Mouse (Mus musculus): ENCODE measurements around the gene Syf2.

- no peak for TF ChIP-seq EP300 (IDR thresholded peaks at IDR 0.05; ENCODE audit: low read length)
- no peak; the same call in 1 of the 2 replicates for TF ChIP-seq MXI1 (IDR thresholded peaks at IDR 0.05; ENCODE audit: low read depth, low read length)
- no peak for TF ChIP-seq POLR2A (IDR thresholded peaks at IDR 0.05; ENCODE audit: low read depth, low read length)
- no peak for TF ChIP-seq MAX (IDR thresholded peaks at IDR 0.05; ENCODE audit: low read length)
- TF ChIP-seq USF2 (conservative IDR thresholded peaks at IDR 0.05; ENCODE audit: low read depth, low read length) = no peak
- TF ChIP-seq RCOR1 (conservative IDR thresholded peaks at IDR 0.05; ENCODE audit: low read depth, low read length) = no peak
- no peak for TF ChIP-seq CTCF (conservative IDR thresholded peaks at IDR 0.05 in 1 of 2, IDR thresholded peaks at IDR 0.05 in 1 of 2; ENCODE audit: low read depth in 2 of 2, low read length in 2 of 2)
- no peak for TF ChIP-seq NRF1 (IDR thresholded peaks at IDR 0.05; ENCODE audit: low read depth, low read length)
- no peak for TF ChIP-seq JUND (conservative IDR thresholded peaks at IDR 0.05; ENCODE audit: low read depth, low read length)
- TF ChIP-seq HCFC1 (IDR thresholded peaks at IDR 0.05; ENCODE audit: low read depth, low read length) = no peak
Observed at GRCm38 (mm10) chr4:134914122-134914863, 16.4 kb upstream of the Syf2 start.
